Mouse (Mus musculus): ENCODE results near the gene Btbd2.

- TF ChIP-seq CTCF (IDR thresholded peaks at IDR 0.05; ENCODE audit: low read depth) (0 out of 2 replicates have a peak, but pooled peaks have one; percentile 8), EP300 (IDR thresholded peaks at IDR 0.05; ENCODE audit: low read depth) (peak; percentile 79)
These were observed 21.1 kb upstream of the Btbd2 start, which contains the start of gene Mknk2 for GRCm38 (mm10) chr10:80677942-80678436.

Data from liver, postnatal 0 days (tissue).